Mouse (Mus musculus): ENCODE measurements around the gene Dpep3. TPM values are rescaled to one million over a fixed set of nuclear protein-coding genes. Genes with fewer than 3 reads are reported as not detected.
"Not testable (repeated sequence)": the region's sequence is repeated elsewhere in the genome, so short reads cannot be mapped to it uniquely, and the experiment has no call there.

The Dpep3 gene
- not detected in 2 replicates for polyA plus RNA-seq (2012; rRNA removed)

- no peak within 1 kb of the TSS for H3K4me3 ChIP-seq (ENCODE audit: insufficient read depth, low read length)
- no peaks in the 10 kb centered on the region for H3K4me1 ChIP-seq (ENCODE audit: control insufficient read depth, insufficient read depth, low read length)
- no peak within 1 kb of the TSS for H3K27ac ChIP-seq (ENCODE audit: insufficient read depth, low read length)
- TF ChIP-seq CTCF (IDR thresholded peaks at IDR 0.05; ENCODE audit: extremely low read depth, insufficient read depth, low read length) (no peak), POLR2A (IDR thresholded peaks at IDR 0.05; ENCODE audit: extremely low read depth, insufficient read depth, low read length) (no peak)
Observed at GRCm38 (mm10) chr8:105979325-105979724, at the start of gene Dpep3. TSS of gene Dpep3 (minus strand) at chr8:105979429.

DNA sequence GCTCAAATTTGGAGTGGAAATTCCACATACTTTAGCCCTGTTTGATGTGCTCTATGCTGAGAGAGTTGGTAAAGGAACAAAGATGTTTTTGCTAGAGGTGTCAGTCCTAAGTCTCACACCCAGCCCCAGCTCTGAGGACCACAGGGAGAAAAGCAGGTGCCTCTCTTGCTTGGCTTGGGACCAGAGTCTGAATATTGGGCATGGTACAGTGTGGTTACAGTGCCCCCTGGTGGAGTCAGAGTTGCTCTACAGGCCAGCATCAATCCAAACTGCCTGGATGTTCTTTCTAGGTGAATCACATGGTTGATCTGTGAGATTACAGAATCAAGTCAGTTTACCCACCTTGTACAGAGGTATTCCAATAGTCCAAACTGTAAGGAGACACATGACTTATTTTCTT, 43.3 kb upstream of the Dpep3 start:
- peak; percentile 98 for TF ChIP-seq CTCF (IDR thresholded peaks at IDR 0.05; ENCODE audit: extremely low read depth, insufficient read depth, low read length)
- no peak for TF ChIP-seq POLR2A (IDR thresholded peaks at IDR 0.05; ENCODE audit: extremely low read depth, insufficient read depth, low read length)
- no peaks in the 10 kb centered on the region for H3K4me1 ChIP-seq (ENCODE audit: control insufficient read depth, insufficient read depth, low read length)
- no peak overlapping the region for H3K27ac ChIP-seq (ENCODE audit: insufficient read depth, low read length)
- no peak overlapping the region for H3K4me3 ChIP-seq (ENCODE audit: insufficient read depth, low read length)

GRCm38 (mm10) chr8:106018039-106018438, 38.8 kb upstream of the Dpep3 start:
- Histone ChIP-seq H3K4me1 (ENCODE audit: control insufficient read depth, insufficient read depth, low read length) (no peaks in the 10 kb centered on the region), H3K4me3 (ENCODE audit: insufficient read depth, low read length) (no peak overlapping the region), H3K27ac (ENCODE audit: insufficient read depth, low read length) (no peak overlapping the region)
- TF ChIP-seq POLR2A (IDR thresholded peaks at IDR 0.05; ENCODE audit: extremely low read depth, insufficient read depth, low read length) = no peak
- no peak for TF ChIP-seq CTCF (IDR thresholded peaks at IDR 0.05; ENCODE audit: extremely low read depth, insufficient read depth, low read length)

GRCm38 (mm10) chr8:106017130-106017529, 37.9 kb upstream of the Dpep3 start:
- Histone ChIP-seq H3K4me3 (ENCODE audit: insufficient read depth, low read length) (no peak overlapping the region), H3K4me1 (ENCODE audit: control insufficient read depth, insufficient read depth, low read length) (no peaks in the 10 kb centered on the region), H3K27ac (ENCODE audit: insufficient read depth, low read length) (no peak overlapping the region)
- TF ChIP-seq CTCF (IDR thresholded peaks at IDR 0.05; ENCODE audit: extremely low read depth, insufficient read depth, low read length) (no peak), POLR2A (IDR thresholded peaks at IDR 0.05; ENCODE audit: extremely low read depth, insufficient read depth, low read length) (no peak)

- Histone ChIP-seq H3K4me1 (ENCODE audit: control insufficient read depth, insufficient read depth, low read length) (no peaks in the 10 kb centered on the region), H3K4me3 (ENCODE audit: insufficient read depth, low read length) (no peak overlapping the region), H3K27ac (ENCODE audit: insufficient read depth, low read length) (no peak overlapping the region)
- TF ChIP-seq CTCF (IDR thresholded peaks at IDR 0.05; ENCODE audit: extremely low read depth, insufficient read depth, low read length) = no peak
- no peak for TF ChIP-seq POLR2A (IDR thresholded peaks at IDR 0.05; ENCODE audit: extremely low read depth, insufficient read depth, low read length)
Observed at GRCm38 (mm10) chr8:106016284-106016683, 37.1 kb upstream of the Dpep3 start.

GRCm38 (mm10) chr8:106012203-106012602, 33.0 kb upstream of the Dpep3 start:
- not testable (repeated sequence) for H3K27ac ChIP-seq (ENCODE audit: insufficient read depth, low read length); H3K4me1 ChIP-seq (ENCODE audit: control insufficient read depth, insufficient read depth, low read length); H3K4me3 ChIP-seq (ENCODE audit: insufficient read depth, low read length)

- Histone ChIP-seq H3K27ac (ENCODE audit: insufficient read depth, low read length) (no peak within 1 kb of the TSS), H3K4me3 (ENCODE audit: insufficient read depth, low read length) (peak within 1 kb of the TSS; percentile 80), H3K4me1 (ENCODE audit: control insufficient read depth, insufficient read depth, low read length) (peaks cover 2% of the 10 kb centered on the region; the same call in 1 of the 2 replicates)
- TF ChIP-seq CTCF (IDR thresholded peaks at IDR 0.05; ENCODE audit: extremely low read depth, insufficient read depth, low read length) (no peak), POLR2A (IDR thresholded peaks at IDR 0.05; ENCODE audit: extremely low read depth, insufficient read depth, low read length) (no peak)
Observed at GRCm38 (mm10) chr8:106011643-106011986, 32.4 kb upstream of the Dpep3 start, which contains the start of gene Ddx28. TSS of gene Ddx28 (minus strand) at chr8:106011882.

- TF ChIP-seq POLR2A (IDR thresholded peaks at IDR 0.05; ENCODE audit: extremely low read depth, insufficient read depth, low read length) = peak; percentile 73
- no peak for TF ChIP-seq CTCF (IDR thresholded peaks at IDR 0.05; ENCODE audit: extremely low read depth, insufficient read depth, low read length)
- H3K4me1 ChIP-seq (ENCODE audit: control insufficient read depth, insufficient read depth, low read length) = peaks cover 2% of the 10 kb centered on the region; the same call in 1 of the 2 replicates
- no peak overlapping the region for H3K27ac ChIP-seq (ENCODE audit: insufficient read depth, low read length)
- peak overlapping the region; percentile 80 for H3K4me3 ChIP-seq (ENCODE audit: insufficient read depth, low read length)
Observed at GRCm38 (mm10) chr8:106010748-106011642, 31.8 kb upstream of the Dpep3 start.

DNA sequence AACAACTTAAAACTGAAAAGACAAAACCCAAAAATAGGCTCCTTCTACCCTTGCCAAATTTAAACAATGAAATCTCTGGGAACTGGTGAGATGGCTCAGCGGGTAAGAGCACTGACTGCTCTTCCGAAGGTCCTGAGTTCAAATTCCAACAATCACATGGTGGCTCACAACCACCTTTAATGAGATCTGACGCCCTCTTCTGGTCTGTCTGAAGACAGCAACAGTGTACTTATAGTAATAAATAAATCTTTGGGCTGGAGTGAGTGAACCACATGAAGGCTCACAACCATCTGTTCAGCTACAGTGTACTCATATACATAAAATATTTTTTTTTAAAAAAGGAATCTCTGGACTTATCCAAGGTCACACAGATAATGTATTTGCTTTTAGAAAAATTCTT, 28.7 kb upstream of the Dpep3 start:
- not testable (repeated sequence) for H3K4me3 ChIP-seq (ENCODE audit: insufficient read depth, low read length); H3K4me1 ChIP-seq (ENCODE audit: control insufficient read depth, insufficient read depth, low read length); H3K27ac ChIP-seq (ENCODE audit: insufficient read depth, low read length)

GRCm38 (mm10) chr8:106007135-106007534, 27.9 kb upstream of the Dpep3 start:
- H3K4me1 ChIP-seq (ENCODE audit: control insufficient read depth, insufficient read depth, low read length) = peaks cover 2% of the 10 kb centered on the region; the same call in 1 of the 2 replicates

More at GRCm38 (mm10) chr8:106007135-106007534, 27.9 kb upstream of the Dpep3 start:
- Histone ChIP-seq H3K4me3 (ENCODE audit: insufficient read depth, low read length) (no peak overlapping the region), H3K27ac (ENCODE audit: insufficient read depth, low read length) (no peak overlapping the region)
- TF ChIP-seq CTCF (IDR thresholded peaks at IDR 0.05; ENCODE audit: extremely low read depth, insufficient read depth, low read length) = no peak
- TF ChIP-seq POLR2A (IDR thresholded peaks at IDR 0.05; ENCODE audit: extremely low read depth, insufficient read depth, low read length) = no peak
